34 mouse cellular contexts compared by ENCODE assay signal in the genomic region with DNA sequence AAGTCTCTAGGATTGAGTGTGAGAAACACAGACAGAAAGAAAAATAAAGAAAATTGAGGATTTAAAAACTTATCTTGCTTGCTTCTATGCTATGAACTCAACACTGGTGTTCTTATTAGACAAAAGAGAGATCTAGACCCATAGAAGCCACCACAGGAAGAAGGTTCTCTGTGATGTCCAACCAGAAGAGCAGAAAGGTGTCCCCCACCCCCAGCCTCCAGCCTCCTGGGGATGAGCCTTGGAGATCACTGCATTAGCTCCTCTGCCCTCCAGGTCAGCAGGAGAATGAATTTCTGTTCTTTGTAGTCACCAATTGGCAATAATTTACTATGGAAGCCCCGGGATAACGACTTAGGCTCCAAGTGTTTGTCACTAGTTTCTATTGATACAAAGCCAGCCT.
"Had no signal": no experiment of that assay in that cellular context is flagged by ENCODE, and none has a peak within 500 bp of the region (broad histone marks: within the 10 kb centered on the region; RNA-seq: fewer than 3 reads in every experiment).

No protein-coding gene starts in this region.

- H3K4me2 ChIP-seq: heart, embryonic 11.5 days; heart, embryonic 12.5 days; heart, embryonic 13.5 days; heart, embryonic 15.5 days; hindbrain, embryonic 12.5 days; hindbrain, embryonic 13.5 days; hindbrain, embryonic 14.5 days; hindbrain, embryonic 15.5 days; intestine, embryonic 15.5 days; kidney, embryonic 15.5 days had no signal

- H3K9ac ChIP-seq: heart, embryonic 12.5 days; heart, embryonic 13.5 days; heart, embryonic 15.5 days; hindbrain, embryonic 12.5 days; hindbrain, embryonic 13.5 days; hindbrain, embryonic 14.5 days; hindbrain, embryonic 15.5 days; intestine, embryonic 15.5 days; kidney, embryonic 15.5 days had no signal

- DNase-seq: heart, postnatal 10 days; heart, postnatal 14 days; heart, postnatal 36 days; heart, postnatal 4 days; kidney, adult 11 months; kidney, adult 18-20 months; kidney, adult 2 months; kidney, adult 8-10 months; kidney, adult 9 months; kidney, postnatal 10 days; kidney, postnatal 14 days; kidney, postnatal 25 days; kidney, postnatal 36 days; kidney, postnatal 4 days; layer of hippocampus, adult 9-11 months; layer of hippocampus, postnatal 36 days had no signal

- H3K4me3 ChIP-seq: heart, embryonic 12.5 days; heart, embryonic 13.5 days; heart, embryonic 15.5 days; hindbrain, embryonic 10.5 days; hindbrain, embryonic 12.5 days; hindbrain, embryonic 13.5 days; hindbrain, embryonic 15.5 days; intestine, embryonic 15.5 days; kidney, embryonic 15.5 days; layer of hippocampus, adult 2 months had no signal

- H3K27ac ChIP-seq: heart, embryonic 13.5 days; heart, embryonic 15.5 days; hindbrain, embryonic 10.5 days; hindbrain, embryonic 12.5 days; hindbrain, embryonic 13.5 days; hindbrain, embryonic 14.5 days; hindbrain, embryonic 15.5 days; hindbrain, postnatal 0 days; intestine, embryonic 15.5 days; kidney, embryonic 15.5 days; kidney, postnatal 0 days; layer of hippocampus, adult 2 months had no signal

- H3K9me3 ChIP-seq: heart, embryonic 13.5 days; heart, embryonic 15.5 days; hindbrain, embryonic 10.5 days; hindbrain, embryonic 12.5 days; hindbrain, embryonic 13.5 days; hindbrain, embryonic 15.5 days; intestine, embryonic 15.5 days; kidney, embryonic 15.5 days had no signal

- H3K4me1 ChIP-seq: heart, embryonic 12.5 days; heart, embryonic 13.5 days; heart, embryonic 15.5 days; intestine, embryonic 15.5 days had no signal

- H3K36me3 ChIP-seq: heart, embryonic 12.5 days; heart, embryonic 13.5 days; heart, embryonic 15.5 days; hindbrain, embryonic 10.5 days; hindbrain, embryonic 12.5 days; hindbrain, embryonic 13.5 days; hindbrain, embryonic 15.5 days; intestine, embryonic 15.5 days; kidney, embryonic 15.5 days had no signal

- ATAC-seq: hindbrain, embryonic 16.5 days; hindbrain, postnatal 0 days; inflammation-experienced regulatory T-cells, adult 6 months; intestine, embryonic 15.5 days; intestine, embryonic 16.5 days; intestine, postnatal 0 days had no signal

- H3K27me3 ChIP-seq: heart, embryonic 12.5 days; heart, embryonic 13.5 days; heart, embryonic 15.5 days; hindbrain, embryonic 12.5 days; hindbrain, embryonic 13.5 days; hindbrain, embryonic 15.5 days; intestine, embryonic 15.5 days; kidney, embryonic 15.5 days had no signal
